Comparison of ENCODE assay signal across 16 mouse cellular contexts in the genomic region with DNA sequence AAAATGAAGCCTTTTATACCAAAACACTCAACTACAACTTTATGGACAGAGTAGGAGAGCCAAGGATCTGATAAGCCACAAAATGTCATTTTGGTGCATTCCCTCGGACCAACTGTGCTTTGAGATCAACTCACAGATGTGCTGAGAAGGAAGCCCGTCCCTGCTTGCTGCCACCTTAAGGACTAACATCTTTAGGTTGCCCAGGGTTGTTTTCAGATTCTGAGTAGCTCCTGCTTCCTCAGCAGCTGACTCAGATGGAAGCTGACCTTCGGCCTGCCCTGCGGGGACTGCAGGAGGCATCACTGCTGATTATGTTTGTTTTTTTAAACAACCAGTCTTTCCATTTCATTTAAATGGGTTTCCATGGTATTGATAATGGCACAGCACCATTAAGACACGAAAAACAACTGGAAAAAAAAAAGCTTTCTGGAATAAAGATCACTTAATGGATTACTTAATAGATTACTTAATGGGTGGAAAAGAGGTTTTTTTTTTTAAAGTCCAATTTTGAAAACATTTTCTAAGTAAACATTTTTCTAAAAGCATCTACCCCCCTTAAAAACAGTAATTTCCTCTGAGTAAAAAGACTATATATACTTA. TPM values are rescaled to one million over a fixed set of nuclear protein-coding genes. Genes with fewer than 3 reads are reported as not detected.
DNase-seq lines count a peak whose midpoint lies in the region; ATAC-seq and TF ChIP-seq lines count a peak whose summit lies in the region.
"Had no signal": no experiment of that assay in that cellular context is flagged by ENCODE, and none has a peak within 500 bp of the region (broad histone marks: within the 10 kb centered on the region; RNA-seq: fewer than 3 reads in every experiment).

No protein-coding gene starts in this region.

- H3K27me3 ChIP-seq in embryonic facial prominence, embryonic 10.5 days (replicated peaks; ENCODE audit: low read depth, poor library complexity, severe bottlenecking), result no peaks in the 10 kb centered on the region
- no peaks in the 10 kb centered on the region for H3K27me3 ChIP-seq in kidney, embryonic 14.5 days (ENCODE audit: control insufficient read depth, insufficient read depth, low read length)
- H3K27me3 ChIP-seq in liver, embryonic 14.5 days (ENCODE audit: control insufficient read depth, insufficient read depth, low read length), result no peaks in the 10 kb centered on the region
- no peaks in the 10 kb centered on the region for H3K27me3 ChIP-seq in midbrain, embryonic 11.5 days (ENCODE audit: control insufficient read depth, insufficient read depth, low read length)
- H3K27me3 ChIP-seq: megakaryocyte, embryonic 14.5 days had no signal

- no peak overlapping the region for H3K9ac ChIP-seq in kidney, embryonic 14.5 days (ENCODE audit: low read depth, low read length)
- H3K9ac ChIP-seq in liver, embryonic 14.5 days (replicated peaks), result no peak overlapping the region
- no peak overlapping the region for H3K9ac ChIP-seq in midbrain, embryonic 11.5 days (ENCODE audit: low read length)
- H3K9ac ChIP-seq: hindbrain, embryonic 14.5 days had no signal

- H3K4me3 ChIP-seq in gastrocnemius, adult 2 months, result no peak overlapping the region
- H3K4me3 ChIP-seq in embryonic facial prominence, embryonic 10.5 days, result no peak overlapping the region
- H3K4me3 ChIP-seq in kidney, embryonic 14.5 days (ENCODE audit: low read length), result no peak overlapping the region
- H3K4me3 ChIP-seq in liver, embryonic 14.5 days (ENCODE audit: insufficient read depth in 1 of 2, low read depth in 2 of 2, low read length in 2 of 2), result no peak overlapping the region
- H3K4me3 ChIP-seq in midbrain, embryonic 11.5 days (ENCODE audit: low read depth, low read length), result no peak overlapping the region
- H3K4me3 ChIP-seq: megakaryocyte, embryonic 14.5 days had no signal

- peak overlapping the region; percentile 76 for H3K27ac ChIP-seq in gastrocnemius, adult 2 months
- H3K27ac ChIP-seq in embryonic facial prominence, embryonic 10.5 days (replicated peaks), result no peak overlapping the region
- H3K27ac ChIP-seq in kidney, embryonic 14.5 days (ENCODE audit: low read depth, low read length), result peak overlapping the region; percentile 56
- H3K27ac ChIP-seq in liver, embryonic 14.5 days, result peak overlapping the region; percentile 14; the same call in 1 of the 2 replicates
- no peak overlapping the region for H3K27ac ChIP-seq in midbrain, embryonic 11.5 days (ENCODE audit: low read depth, low read length)
- H3K27ac ChIP-seq: hindbrain, embryonic 14.5 days had no signal

- peak overlapping the region; percentile 5; the same call in 1 of the 2 replicates for H3K4me2 ChIP-seq in kidney, embryonic 14.5 days (replicated peaks; ENCODE audit: low read depth, low read length)
- H3K4me2 ChIP-seq in liver, embryonic 14.5 days (ENCODE audit: low read depth), result peak overlapping the region; percentile 23; the same call in 1 of the 2 replicates
- no peak overlapping the region for H3K4me2 ChIP-seq in midbrain, embryonic 11.5 days
- H3K4me2 ChIP-seq: hindbrain, embryonic 14.5 days had no signal

- 13% methylated on average over 5 of the region's 5 CpGs for WGBS in embryonic facial prominence, embryonic 10.5 days
- WGBS in kidney, embryonic 14.5 days, result 24% methylated on average over 5 of the region's 5 CpGs
- WGBS in liver, embryonic 14.5 days (ENCODE audit: insufficient replicate concordance), result 56% methylated on average over 5 of the region's 5 CpGs
- WGBS in midbrain, embryonic 11.5 days, result 35% methylated on average over 5 of the region's 5 CpGs

- H3K4me1 ChIP-seq in embryonic facial prominence, embryonic 10.5 days, result peaks cover 37% of the 10 kb centered on the region
- 0 out of 2 replicates have a peak, but pooled peaks cover 10% of the 10 kb centered on the region for H3K4me1 ChIP-seq in kidney, embryonic 14.5 days (ENCODE audit: control insufficient read depth, insufficient read depth, low read length)
- H3K4me1 ChIP-seq in liver, embryonic 14.5 days (replicated peaks; ENCODE audit: control insufficient read depth in 2 of 2, insufficient read depth in 2 of 2, low read length in 1 of 2), result peaks cover 0 to 7% of the 10 kb centered on the region in 2 experiments; a peak in 1 of 4 replicates
- no peaks in the 10 kb centered on the region; the same call in 1 of the 2 replicates for H3K4me1 ChIP-seq in midbrain, embryonic 11.5 days (ENCODE audit: control insufficient read depth, insufficient read depth, low read length)

- H3K9me3 ChIP-seq in embryonic facial prominence, embryonic 10.5 days, result no peaks in the 10 kb centered on the region
- no peaks in the 10 kb centered on the region for H3K9me3 ChIP-seq in kidney, embryonic 14.5 days (ENCODE audit: control insufficient read depth, low read length)
- H3K9me3 ChIP-seq in liver, embryonic 14.5 days (ENCODE audit: control insufficient read depth, low read length), result no peaks in the 10 kb centered on the region
- H3K9me3 ChIP-seq in midbrain, embryonic 11.5 days (ENCODE audit: control insufficient read depth, low read length), result no peaks in the 10 kb centered on the region
- H3K9me3 ChIP-seq: megakaryocyte, embryonic 14.5 days had no signal

- intact Hi-C loops in gastrocnemius, adult 2 months (cut with DNase I), result no loop called here

- ATAC-seq in kidney, embryonic 14.5 days (ENCODE audit: low FRiP score, low TSS enrichment), result no peak
- no peak for ATAC-seq in liver, embryonic 14.5 days (ENCODE audit: insufficient read depth)
- ATAC-seq in midbrain, embryonic 11.5 days (ENCODE audit: low FRiP score), result no peak
- ATAC-seq: CD4-positive, CD25-positive, alpha-beta regulatory T cell, adult 4 months; forebrain, embryonic 16.5 days had no signal

- DNase-seq in gastrocnemius, adult 2 months, result no peak
- DNase-seq in gastrocnemius, adult 18-20 months (ENCODE audit: low spot score), result no peak
- peak; percentile 53 for DNase-seq in embryonic facial prominence, embryonic 10.5 days (ENCODE audit: low spot score)
- no peak for DNase-seq in liver, embryonic 14.5 days (ENCODE audit: low read depth in 3 of 3, low spot score in 3 of 3)
- DNase-seq in midbrain, embryonic 11.5 days (ENCODE audit: low spot score, missing footprints), result no peak
- no peak for DNase-seq in adipocyte (ENCODE audit: low spot score)
- DNase-seq in spleen, postnatal 4 days (ENCODE audit: low spot score in 2 of 2), result no peak
- DNase-seq: cerebellum, postnatal 10 days; gastrocnemius, postnatal 36 days; spleen, adult 18-20 months; thymus, postnatal 25 days had no signal

- no peaks in the 10 kb centered on the region for H3K36me3 ChIP-seq in embryonic facial prominence, embryonic 10.5 days (replicated peaks)
- H3K36me3 ChIP-seq in kidney, embryonic 14.5 days (ENCODE audit: control insufficient read depth, insufficient read depth, low read length), result no peaks in the 10 kb centered on the region
- H3K36me3 ChIP-seq in liver, embryonic 14.5 days (replicated peaks; ENCODE audit: control insufficient read depth, insufficient read depth, low read depth), result peaks cover 16% of the 10 kb centered on the region
- H3K36me3 ChIP-seq in midbrain, embryonic 11.5 days (ENCODE audit: control insufficient read depth, insufficient read depth, low read length), result no peaks in the 10 kb centered on the region

- no peak for TF ChIP-seq EP300 in liver, embryonic 14.5 days (IDR thresholded peaks at IDR 0.05; ENCODE audit: low read depth)

- TF ChIP-seq CTCF in gastrocnemius, adult 2 months (IDR thresholded peaks at IDR 0.05), result no peak
- TF ChIP-seq CTCF in liver, embryonic 14.5 days (IDR thresholded peaks at IDR 0.05; ENCODE audit: low read depth), result no peak

RNA-seq across cellular contexts. Expression of a gene that starts 38.3 kb away (rescaled TPM):
- total RNA-seq in gastrocnemius, adult 2 months (2021), result 1 to 10 TPM; 2.6 to 3.5 TPM
- 1 to 10 TPM; 2.0 to 2.2 TPM for total RNA-seq in gastrocnemius, adult 18-20 months (2021)
- polyA plus RNA-seq in embryonic facial prominence, embryonic 10.5 days (2016; fragmentation: Nextera tagmentation; extraction: Ambion mirVana), result 0.05 and 0.22 TPM in 2 replicates
- polyA plus RNA-seq in kidney, embryonic 14.5 days (2014; fragmentation: Nextera tagmentation; extraction: Ambion mirVana), result 0.40 and 1.5 TPM in 2 replicates
- 0.22 and 0.41 TPM in 2 replicates for polyA plus RNA-seq in liver, embryonic 14.5 days (2012; rRNA removed)
- polyA plus RNA-seq in liver, embryonic 14.5 days (2014; fragmentation: Nextera tagmentation; extraction: Ambion mirVana), result 0.34 and 0.60 TPM in 2 replicates
- not detected in 2 replicates for polyA plus RNA-seq in midbrain, embryonic 11.5 days (2014; fragmentation: Nextera tagmentation; extraction: Ambion mirVana)
- polyA plus RNA-seq: CD4-positive, CD25-positive, alpha-beta regulatory T cell, adult 4 months had no signal

Comparison
In these comparisons a context has a peak if more than half of its experiments do, and no peak if none do; other contexts are left out.
1. H3K27ac ChIP-seq: peak in gastrocnemius, adult 2 months (single experiment), kidney, embryonic 14.5 days (single experiment) and liver, embryonic 14.5 days (single experiment); none in embryonic facial prominence, embryonic 10.5 days (single experiment) and midbrain, embryonic 11.5 days (single experiment).